Mouse (Mus musculus) frontal cortex, postnatal 25 days (tissue): Measurements from ENCODE around the gene Gfy.
"Not testable (repeated sequence)": the region's sequence is repeated elsewhere in the genome, so short reads cannot be mapped to it uniquely, and the experiment has no call there.

Experiments
- DNase-seq, 2 experiments: peaks; one replicate each; pipeline ENCODE4 v3.0.0; 2022; ENCODE audit warnings: low spot score in 2 of 2

Gene Gfy

GRCm38 (mm10) chr7:45167761-45168445 is 11.5 kb downstream of the Gfy start:
- DNase-seq, result no peak

GRCm38 (mm10) chr7:45166950-45167401 is 12.4 kb downstream of the Gfy start:
- DNase-seq, result no peak

GRCm38 (mm10) chr7:45165701-45166100 is 13.7 kb downstream of the Gfy start:
- DNase-seq, result no peak

- DNase-seq, result no peak
Measured at GRCm38 (mm10) chr7:45164833-45165232, 14.5 kb downstream of the Gfy start.

GRCm38 (mm10) chr7:45163735-45164490 is 15.5 kb downstream of the Gfy start, which contains the start of gene Slc17a7:
TSS of gene Slc17a7 (plus strand) at chr7:45163949.
- no peak for DNase-seq

- DNase-seq, result no peak
Measured at GRCm38 (mm10) chr7:45162996-45163615, 16.3 kb downstream of the Gfy start.

- no peak for DNase-seq
Measured at GRCm38 (mm10) chr7:45162551-45162950, 16.8 kb downstream of the Gfy start.

GRCm38 (mm10) chr7:45161612-45162473 is 17.5 kb downstream of the Gfy start:
- peak; percentile 89 to 90 for DNase-seq

GRCm38 (mm10) chr7:45160866-45161265 is 18.5 kb downstream of the Gfy start:
- DNase-seq, result no peak

- DNase-seq, result no peak
Measured at GRCm38 (mm10) chr7:45160316-45160800, 19.0 kb downstream of the Gfy start.

GRCm38 (mm10) chr7:45158991-45159390 is 20.4 kb downstream of the Gfy start:
- no peak for DNase-seq

- no peak for DNase-seq
Measured at GRCm38 (mm10) chr7:45157459-45157858, 21.9 kb downstream of the Gfy start.

GRCm38 (mm10) chr7:45156206-45156605 is 23.2 kb downstream of the Gfy start:
- no peak for DNase-seq

- no peak for DNase-seq
Measured at GRCm38 (mm10) chr7:45155590-45155989, 23.8 kb downstream of the Gfy start.

GRCm38 (mm10) chr7:45154993-45155514 is 24.3 kb downstream of the Gfy start:
- DNase-seq, result no peak

GRCm38 (mm10) chr7:45154096-45154992 is 25.0 kb downstream of the Gfy start, which contains the start of the genes Pih1d1 and Aldh16a1:
TSS of gene Pih1d1 (plus strand) at chr7:45154303.
TSS of gene Aldh16a1 (minus strand) at chr7:45154584.
- DNase-seq, result peak; percentile 97

- DNase-seq, result no peak
Measured at GRCm38 (mm10) chr7:45153586-45153985, 25.8 kb downstream of the Gfy start.

GRCm38 (mm10) chr7:45153052-45153451 is 26.3 kb downstream of the Gfy start:
- not testable (repeated sequence) for DNase-seq

GRCm38 (mm10) chr7:45151303-45151702 is 28.1 kb downstream of the Gfy start:
- no peak for DNase-seq

- DNase-seq, result no peak
Measured at GRCm38 (mm10) chr7:45150321-45150720, 29.0 kb downstream of the Gfy start.
